Mouse (Mus musculus): ENCODE measurements around the gene Tmbim4. TPM values are rescaled to one million over a fixed set of nuclear protein-coding genes. Genes with fewer than 3 reads are reported as not detected.

Tmbim4 gene
- polyA plus RNA-seq, 1 experiment from 2014 or later: 187 TPM

- no peak for TF ChIP-seq CTCF (IDR thresholded peaks at IDR 0.05)
- ChIA-PET CTCF (interaction anchor here (1.8 kb wide), 1 partner anchor 15 kb away, joined by 6 read pairs; no protein-coding TSS in a partner anchor), POLR2A (no interaction called here)
- H3K27me3 ChIP-seq: no peaks in the 10 kb centered on the region
- ATAC-seq: no peak
- DNase-seq (ENCODE audit: low read depth, low spot score): no peak
- in situ Hi-C loops (cut with MboI; ENCODE audit: low pct_unique_long_range_greater_than_20kb): no loop called here
These were observed 17.6 kb downstream of the Tmbim4 start for GRCm38 (mm10) chr10:120218996-120219395.

- ChIA-PET POLR2A (no interaction called here), CTCF (interaction anchor here (1.3 to 1.8 kb wide), 2 partner anchors 14 to 34 kb away, joined by 4 to 6 read pairs; no protein-coding TSS in a partner anchor)
- ATAC-seq (no peak), DNase-seq (ENCODE audit: low read depth, low spot score) (no peak)
- in situ Hi-C loops (cut with MboI; ENCODE audit: low pct_unique_long_range_greater_than_20kb): no loop called here
- no peaks in the 10 kb centered on the region for H3K27me3 ChIP-seq
- no peak for TF ChIP-seq CTCF (IDR thresholded peaks at IDR 0.05)
These were observed 18.4 kb downstream of the Tmbim4 start for GRCm38 (mm10) chr10:120219578-120220359.

GRCm38 (mm10) chr10:120220776-120221175, 19.4 kb downstream of the Tmbim4 start:
- no peaks in the 10 kb centered on the region for H3K27me3 ChIP-seq
- ATAC-seq (no peak), DNase-seq (ENCODE audit: low read depth, low spot score) (no peak)
- in situ Hi-C loops (cut with MboI; ENCODE audit: low pct_unique_long_range_greater_than_20kb): no loop called here
- no peak for TF ChIP-seq CTCF (IDR thresholded peaks at IDR 0.05)
- CTCF ChIA-PET: interaction anchor here (1.3 kb wide), 1 partner anchor 35 kb away, joined by 4 read pairs; no protein-coding TSS in a partner anchor
- POLR2A ChIA-PET: no interaction called here

- H3K27me3 ChIP-seq: no peaks in the 10 kb centered on the region
- POLR2A ChIA-PET: interaction anchor here (0.7 to 0.9 kb wide), 3 partner anchors 13 to 15 kb away, joined by 3 read pairs; no protein-coding TSS in a partner anchor
- TF ChIP-seq CTCF (IDR thresholded peaks at IDR 0.05): no peak
- ATAC-seq (peak; percentile 90), DNase-seq (ENCODE audit: low read depth, low spot score) (no peak)
- in situ Hi-C loops (cut with MboI; ENCODE audit: low pct_unique_long_range_greater_than_20kb): no loop called here
- CTCF ChIA-PET: interaction anchor here (0.8 to 1.6 kb wide), 3 partner anchors 10 to 53 kb away, joined by 3 to 4 read pairs (median 3); no protein-coding TSS in a partner anchor
These were observed 25.7 kb downstream of the Tmbim4 start, which contains the start of gene Llph for GRCm38 (mm10) chr10:120226871-120227661. Llph (plus strand) TSS chr10:120227070.

- POLR2A ChIA-PET: no interaction called here
- no peak for ATAC-seq
- DNase-seq (ENCODE audit: low read depth, low spot score): no peak
- peaks cover 4% of the 10 kb centered on the region for H3K27me3 ChIP-seq
- CTCF ChIA-PET: interaction anchor here (1.2 to 4.1 kb wide), 7 partner anchors 9 to 644 kb away, joined by 3 to 30 read pairs (median 6); no protein-coding TSS in a partner anchor
- peak; percentile 80 for TF ChIP-seq CTCF (IDR thresholded peaks at IDR 0.05)
- in situ Hi-C loops (cut with MboI; ENCODE audit: low pct_unique_long_range_greater_than_20kb): no loop called here
These were observed 30.3 kb downstream of the Tmbim4 start for GRCm38 (mm10) chr10:120231718-120232117.

- in situ Hi-C loops (cut with MboI; ENCODE audit: low pct_unique_long_range_greater_than_20kb): no loop called here
- ATAC-seq (no peak), DNase-seq (ENCODE audit: low read depth, low spot score) (no peak)
- ChIA-PET POLR2A (no interaction called here), CTCF (interaction anchor here (0.6 to 4.1 kb wide), 16 partner anchors 8 to 641 kb away, joined by 3 to 30 read pairs (median 4); no protein-coding TSS in a partner anchor)
- peaks cover 16% of the 10 kb centered on the region for H3K27me3 ChIP-seq
- TF ChIP-seq CTCF (IDR thresholded peaks at IDR 0.05): peak; percentile 87
These were observed 32.4 kb downstream of the Tmbim4 start for GRCm38 (mm10) chr10:120233655-120234367.

- in situ Hi-C loops (cut with MboI; ENCODE audit: low pct_unique_long_range_greater_than_20kb): no loop called here
- POLR2A ChIA-PET: no interaction called here
- ATAC-seq (no peak), DNase-seq (ENCODE audit: low read depth, low spot score) (no peak)
- TF ChIP-seq CTCF (IDR thresholded peaks at IDR 0.05): no peak
- peaks cover 34% of the 10 kb centered on the region for H3K27me3 ChIP-seq
- CTCF ChIA-PET: interaction anchor here (1.2 to 2.2 kb wide), 2 partner anchors 9 to 34 kb away, joined by 3 to 11 read pairs; no protein-coding TSS in a partner anchor
These were observed 35.5 kb downstream of the Tmbim4 start for GRCm38 (mm10) chr10:120236855-120237254.

GRCm38 (mm10) chr10:120238241-120238640, 36.9 kb downstream of the Tmbim4 start:
- ChIA-PET POLR2A (no interaction called here), CTCF (interaction anchor here (2.2 kb wide), 1 partner anchor 33 kb away, joined by 11 read pairs; no protein-coding TSS in a partner anchor)
- ATAC-seq (no peak), DNase-seq (ENCODE audit: low read depth, low spot score) (no peak)
- TF ChIP-seq CTCF (IDR thresholded peaks at IDR 0.05): no peak
- in situ Hi-C loops (cut with MboI; ENCODE audit: low pct_unique_long_range_greater_than_20kb): no loop called here
- peaks cover 34% of the 10 kb centered on the region for H3K27me3 ChIP-seq

- TF ChIP-seq CTCF (IDR thresholded peaks at IDR 0.05): no peak
- H3K27me3 ChIP-seq: peaks cover 34% of the 10 kb centered on the region
- ChIA-PET CTCF (interaction anchor here (1.4 to 2.5 kb wide), 3 partner anchors 8 to 636 kb away, joined by 4 to 9 read pairs (median 6); no protein-coding TSS in a partner anchor), POLR2A (no interaction called here)
- no peak for ATAC-seq
- in situ Hi-C loops (cut with MboI; ENCODE audit: low pct_unique_long_range_greater_than_20kb): no loop called here
- DNase-seq (ENCODE audit: low read depth, low spot score): no peak
These were observed 38.1 kb downstream of the Tmbim4 start for GRCm38 (mm10) chr10:120239476-120239875.

- no peak for ATAC-seq
- in situ Hi-C loops (cut with MboI; ENCODE audit: low pct_unique_long_range_greater_than_20kb): loop anchor here (10.0 kb wide), 1 partner anchor 1022 kb away; no protein-coding TSS in a partner anchor
- peaks cover 35% of the 10 kb centered on the region for H3K27me3 ChIP-seq
- CTCF ChIA-PET: interaction anchor here (1.2 to 2.4 kb wide), 2 partner anchors 9 to 10 kb away, joined by 4 to 6 read pairs; no protein-coding TSS in a partner anchor
- POLR2A ChIA-PET: interaction anchor here (0.6 kb wide), 2 partner anchors 30 to 259 kb away, joined by 3 to 5 read pairs; no protein-coding TSS in a partner anchor
- no peak for DNase-seq (ENCODE audit: low read depth, low spot score)
- no peak for TF ChIP-seq CTCF (IDR thresholded peaks at IDR 0.05)
These were observed 41.0 kb downstream of the Tmbim4 start for GRCm38 (mm10) chr10:120242421-120242820.
